Mouse (Mus musculus): Measurements from ENCODE around the gene Zfp830. TPM values are rescaled to one million over a fixed set of nuclear protein-coding genes. Genes with fewer than 3 reads are reported as not detected.

The Zfp830 gene
- polyA plus RNA-seq, 1 experiment from 2014 or later = 35.6 TPM

- no peak overlapping the region for H3K4me2 ChIP-seq (ENCODE audit: low read depth, low read length)
- 80% methylated on average over 5 of the region's 5 CpGs for WGBS
- H3K36me3 ChIP-seq (ENCODE audit: control insufficient read depth, insufficient read depth, low read length) = no peaks in the 10 kb centered on the region; the same call in 1 of the 2 replicates
- no peak overlapping the region for H3K4me3 ChIP-seq (ENCODE audit: low read length)
- H3K4me1 ChIP-seq (ENCODE audit: control insufficient read depth, insufficient read depth, low read length) = 0 out of 2 replicates have a peak, but pooled peaks cover 2% of the 10 kb centered on the region
- H3K27me3 ChIP-seq (replicated peaks; ENCODE audit: control insufficient read depth, insufficient read depth, low read length) = no peaks in the 10 kb centered on the region
- no peak overlapping the region for H3K27ac ChIP-seq (ENCODE audit: low read length)
- no peak overlapping the region for H3K9ac ChIP-seq (ENCODE audit: low read depth, low read length)
- no peaks in the 10 kb centered on the region for H3K9me3 ChIP-seq (ENCODE audit: control insufficient read depth, low read length)
- no peak for ATAC-seq
Observed at GRCm38 (mm10) chr11:82808485-82808884, 44.3 kb downstream of the Zfp830 start.

Other genes starting within 250 kb of the Zfp830 start
- 0.34 and 0.49 TPM in 2 replicates for gene Cct6b, start within 50 bp of the Zfp830 start, polyA plus RNA-seq (2015; fragmentation: Nextera tagmentation; extraction: Ambion mirVana)
- 17.3 and 18.0 TPM in 2 replicates for gene Lig3, start 16.8 kb downstream of the Zfp830 start, polyA plus RNA-seq (2015; fragmentation: Nextera tagmentation; extraction: Ambion mirVana)
- gene Rffl, start 106.9 kb downstream of the Zfp830 start, polyA plus RNA-seq (2015; fragmentation: Nextera tagmentation; extraction: Ambion mirVana) = 13.1 and 13.6 TPM in 2 replicates
- gene Rad51d, start 126.3 kb downstream of the Zfp830 start, polyA plus RNA-seq (2015; fragmentation: Nextera tagmentation; extraction: Ambion mirVana) = 13.9 and 15.0 TPM in 2 replicates
- 0.16 and 0.23 TPM in 2 replicates for gene Fndc8, start 127.8 kb downstream of the Zfp830 start, polyA plus RNA-seq (2015; fragmentation: Nextera tagmentation; extraction: Ambion mirVana)
- 25.8 and 31.2 TPM in 2 replicates for gene Nle1, start 144.1 kb downstream of the Zfp830 start, polyA plus RNA-seq (2015; fragmentation: Nextera tagmentation; extraction: Ambion mirVana)
- gene Unc45b, start 146.2 kb downstream of the Zfp830 start, polyA plus RNA-seq (2015; fragmentation: Nextera tagmentation; extraction: Ambion mirVana) = 2.3 and 2.6 TPM in 2 replicates
- 1.5 and 1.8 TPM in 2 replicates for gene Slfn5, start 187.0 kb downstream of the Zfp830 start, polyA plus RNA-seq (2015; fragmentation: Nextera tagmentation; extraction: Ambion mirVana)
- gene Slfn9, start 227.5 kb downstream of the Zfp830 start, polyA plus RNA-seq (2015; fragmentation: Nextera tagmentation; extraction: Ambion mirVana) = 12.2 and 14.1 TPM in 2 replicates